Mouse (Mus musculus): ENCODE results near the gene Ptpn5. TPM values are rescaled to one million over a fixed set of nuclear protein-coding genes. Genes with fewer than 3 reads are reported as not detected.

Ptpn5 gene
- polyA plus RNA-seq (2014; fragmentation: Illumina TruSeq; extraction: RNeasy Lipid Tissue Mini Kit (QIAGEN cat#74804)): 0.54 TPM

GRCm38 (mm10) chr7:47133331-47133730 lies at the start of gene Ptpn5:
TSS of gene Ptpn5 (minus strand) at chr7:47133684.

DNA sequence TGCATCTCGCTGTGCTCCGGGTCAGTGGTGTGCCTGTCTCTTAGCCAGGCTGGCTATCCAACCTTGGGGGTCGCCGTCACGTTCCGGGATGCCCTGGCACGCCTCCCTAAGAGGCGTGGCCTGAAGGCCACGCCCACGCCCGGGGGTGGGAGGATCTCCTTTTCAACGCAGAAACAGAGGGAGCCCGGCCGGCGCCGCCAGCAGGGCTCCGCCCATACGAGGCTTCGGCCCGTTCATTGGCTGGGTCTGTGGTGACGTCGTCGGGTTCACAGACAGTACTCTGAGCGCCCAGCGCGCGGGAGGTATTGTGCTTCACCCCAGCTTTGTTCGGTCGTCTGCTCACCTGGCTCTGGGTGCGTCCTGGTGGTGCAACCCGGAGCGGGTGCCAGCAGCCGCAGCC lies 83.1 kb downstream of the Ptpn5 start, which contains the start of gene Tmem86a:
Gene Tmem86a (plus strand): TSS at position 236 of the 400 bp plus-strand sequence.

Other genes starting within 250 kb of the Ptpn5 start
- gene Tsg101, start 213.7 kb downstream of the Ptpn5 start, polyA plus RNA-seq (2014; fragmentation: Illumina TruSeq; extraction: RNeasy Lipid Tissue Mini Kit (QIAGEN cat#74804)): 346 TPM
- gene Uevld, start 175.2 kb downstream of the Ptpn5 start, polyA plus RNA-seq (2014; fragmentation: Illumina TruSeq; extraction: RNeasy Lipid Tissue Mini Kit (QIAGEN cat#74804)): 41.9 TPM
- gene Gm9999, start 150.1 kb downstream of the Ptpn5 start, polyA plus RNA-seq (2014; fragmentation: Illumina TruSeq; extraction: RNeasy Lipid Tissue Mini Kit (QIAGEN cat#74804)): not detected
- 73.8 TPM for gene Spty2d1, start 125.3 kb downstream of the Ptpn5 start, polyA plus RNA-seq (2014; fragmentation: Illumina TruSeq; extraction: RNeasy Lipid Tissue Mini Kit (QIAGEN cat#74804))
- gene Tmem86a, start 83.1 kb downstream of the Ptpn5 start, polyA plus RNA-seq (2014; fragmentation: Illumina TruSeq; extraction: RNeasy Lipid Tissue Mini Kit (QIAGEN cat#74804)): 16.7 TPM
- not detected for gene Mrgpra6, start 71.2 kb upstream of the Ptpn5 start, polyA plus RNA-seq (2014; fragmentation: Illumina TruSeq; extraction: RNeasy Lipid Tissue Mini Kit (QIAGEN cat#74804))
- gene Mrgpra9, start 119.2 kb upstream of the Ptpn5 start, polyA plus RNA-seq (2014; fragmentation: Illumina TruSeq; extraction: RNeasy Lipid Tissue Mini Kit (QIAGEN cat#74804)): not detected
- gene Mrgpra1, start 220.6 kb upstream of the Ptpn5 start, polyA plus RNA-seq (2014; fragmentation: Illumina TruSeq; extraction: RNeasy Lipid Tissue Mini Kit (QIAGEN cat#74804)): not detected

All from ovary, adult 10 weeks (tissue).